In genomic region chr6:28756306-28757018, GRCm38 (mm10) we compare ENCODE assay signal across 9 mouse cellular contexts.
DNase-seq lines count a peak whose midpoint lies in the region; ATAC-seq and TF ChIP-seq lines count a peak whose summit lies in the region.
"Had no signal": no experiment of that assay in that cellular context is flagged by ENCODE, and none has a peak within 500 bp of the region (broad histone marks: within the 10 kb centered on the region; RNA-seq: fewer than 3 reads in every experiment).

No protein-coding gene starts in this region.

- no peak overlapping the region for H3K4me2 ChIP-seq in embryonic facial prominence, embryonic 14.5 days (ENCODE audit: low read depth, low read length)
- no peak overlapping the region for H3K4me2 ChIP-seq in liver, embryonic 12.5 days
- H3K4me2 ChIP-seq: lung, embryonic 15.5 days had no signal

- no peak overlapping the region for H3K9ac ChIP-seq in embryonic facial prominence, embryonic 14.5 days (ENCODE audit: low read depth, low read length)
- H3K9ac ChIP-seq in liver, embryonic 12.5 days: no peak overlapping the region
- H3K9ac ChIP-seq: lung, embryonic 15.5 days had no signal

- H3K9me3 ChIP-seq in embryonic facial prominence, embryonic 14.5 days (ENCODE audit: control insufficient read depth, low read length): no peaks in the 10 kb centered on the region
- no peaks in the 10 kb centered on the region for H3K9me3 ChIP-seq in midbrain, embryonic 10.5 days (replicated peaks)
- H3K9me3 ChIP-seq in liver, embryonic 12.5 days (replicated peaks): no peaks in the 10 kb centered on the region
- H3K9me3 ChIP-seq: lung, embryonic 15.5 days had no signal

- WGBS in embryonic facial prominence, embryonic 14.5 days: 62% methylated on average over 10 of the region's 10 CpGs
- 69% methylated on average over 10 of the region's 10 CpGs for WGBS in midbrain, embryonic 10.5 days
- 84% methylated on average over 10 of the region's 10 CpGs for WGBS in liver, embryonic 12.5 days (ENCODE audit: insufficient replicate concordance)

- intact Hi-C loops in gastrocnemius, adult 2 months (cut with DNase I): no loop called here
- intact Hi-C loops in gastrocnemius, postnatal 36 days (cut with DNase I): no loop called here

- no peaks in the 10 kb centered on the region for H3K36me3 ChIP-seq in embryonic facial prominence, embryonic 14.5 days (ENCODE audit: control insufficient read depth, insufficient read depth, low read length)
- 0 out of 2 replicates have a peak, but pooled peaks cover 2% of the 10 kb centered on the region for H3K36me3 ChIP-seq in midbrain, embryonic 10.5 days
- H3K36me3 ChIP-seq in liver, embryonic 12.5 days: peaks cover 10% of the 10 kb centered on the region; the same call in 1 of the 2 replicates
- H3K36me3 ChIP-seq: lung, embryonic 15.5 days had no signal

- peak; percentile 28 for DNase-seq in gastrocnemius, adult 2 months
- DNase-seq in gastrocnemius, postnatal 36 days: no peak
- DNase-seq in 416B (ENCODE audit: low read depth): peak; percentile 17
- peak; percentile 90 for DNase-seq in embryonic facial prominence, embryonic 14.5 days (ENCODE audit: low spot score)
- peak; percentile 52 to 53 for DNase-seq in kidney, postnatal 25 days
- DNase-seq in midbrain, embryonic 10.5 days (ENCODE audit: low spot score): peak; percentile 21
- no peak for DNase-seq in c-Kit-positive CD71-positive TER-119-positive erythroid progenitor cells, embryonic 14.5 days (ENCODE audit: low spot score)

- H3K4me1 ChIP-seq in embryonic facial prominence, embryonic 14.5 days (ENCODE audit: control insufficient read depth, insufficient read depth, low read length): peaks cover 5% of the 10 kb centered on the region
- H3K4me1 ChIP-seq in midbrain, embryonic 10.5 days: peaks cover 44% of the 10 kb centered on the region
- H3K4me1 ChIP-seq in liver, embryonic 12.5 days: peaks cover 18% of the 10 kb centered on the region

- H3K27me3 ChIP-seq in embryonic facial prominence, embryonic 14.5 days (replicated peaks; ENCODE audit: control insufficient read depth, insufficient read depth, low read length): no peaks in the 10 kb centered on the region
- no peaks in the 10 kb centered on the region for H3K27me3 ChIP-seq in midbrain, embryonic 10.5 days (ENCODE audit: low read depth, poor library complexity, severe bottlenecking)
- no peaks in the 10 kb centered on the region for H3K27me3 ChIP-seq in liver, embryonic 12.5 days (replicated peaks)
- H3K27me3 ChIP-seq: lung, embryonic 15.5 days had no signal

- no peak overlapping the region for H3K27ac ChIP-seq in gastrocnemius, adult 2 months
- H3K27ac ChIP-seq in embryonic facial prominence, embryonic 14.5 days (replicated peaks; ENCODE audit: low read depth, low read length): no peak overlapping the region; the same call in 1 of the 2 replicates
- H3K27ac ChIP-seq in midbrain, embryonic 10.5 days (replicated peaks): peak overlapping the region; percentile 10; the same call in 1 of the 2 replicates
- H3K27ac ChIP-seq in liver, embryonic 12.5 days: no peak overlapping the region
- H3K27ac ChIP-seq: lung, embryonic 15.5 days had no signal

- H3K4me3 ChIP-seq in gastrocnemius, adult 2 months: no peak overlapping the region
- no peak overlapping the region for H3K4me3 ChIP-seq in embryonic facial prominence, embryonic 14.5 days (ENCODE audit: low read depth, low read length)
- no peak overlapping the region for H3K4me3 ChIP-seq in midbrain, embryonic 10.5 days
- H3K4me3 ChIP-seq in liver, embryonic 12.5 days: no peak overlapping the region
- H3K4me3 ChIP-seq: lung, embryonic 15.5 days had no signal

- no peak for TF ChIP-seq CTCF in gastrocnemius, adult 2 months (IDR thresholded peaks at IDR 0.05)

- peak; percentile 87 for ATAC-seq in embryonic facial prominence, embryonic 14.5 days (ENCODE audit: low read depth)
- ATAC-seq in liver, embryonic 12.5 days: no peak

Comparison
In these comparisons a context has a peak if more than half of its experiments do, and no peak if none do; other contexts are left out.
1. DNase-seq: peak in gastrocnemius, adult 2 months (single experiment), 416B (single experiment), embryonic facial prominence, embryonic 14.5 days (single experiment), kidney, postnatal 25 days (2 of 2) and midbrain, embryonic 10.5 days (single experiment); none in gastrocnemius, postnatal 36 days (0 of 2) and c-Kit-positive CD71-positive TER-119-positive erythroid progenitor cells, embryonic 14.5 days (single experiment).